Mouse (Mus musculus) R1 (cell line): ENCODE measurements around the gene Msi2.
A peak's percentile ranks its signal among the peaks of the same experiment; 100 is the strongest.

Source experiments
- DNase-seq: peaks from one replicate; pipeline ENCODE4 v3.0.0-alpha.2; 2018; ENCODE audit warnings: low read depth, low spot score

Gene Msi2

GRCm38 (mm10) chr11:88404816-88405613, 313.3 kb downstream of the Msi2 start:
- peak; percentile 25 for DNase-seq

GRCm38 (mm10) chr11:88404247-88404677, 314.1 kb downstream of the Msi2 start:
- DNase-seq = peak; percentile 52

- peak; percentile 46 for DNase-seq
These were observed 316.0 kb downstream of the Msi2 start for GRCm38 (mm10) chr11:88402290-88402689.

- DNase-seq = no peak
These were observed 317.0 kb downstream of the Msi2 start for GRCm38 (mm10) chr11:88401333-88401732.

- no peak for DNase-seq
These were observed 317.4 kb downstream of the Msi2 start for GRCm38 (mm10) chr11:88400926-88401325.

- DNase-seq = no peak
These were observed 318.1 kb downstream of the Msi2 start for GRCm38 (mm10) chr11:88400235-88400634.

GRCm38 (mm10) chr11:88399431-88399830, 318.9 kb downstream of the Msi2 start:
- DNase-seq = no peak

GRCm38 (mm10) chr11:88399028-88399427, 319.3 kb downstream of the Msi2 start:
- peak; percentile 40 for DNase-seq

- no peak for DNase-seq
These were observed 323.0 kb downstream of the Msi2 start for GRCm38 (mm10) chr11:88395076-88395990.

- peak; percentile 29 for DNase-seq
These were observed 323.8 kb downstream of the Msi2 start for GRCm38 (mm10) chr11:88394341-88395075.

- DNase-seq = no peak
These were observed 325.6 kb downstream of the Msi2 start for GRCm38 (mm10) chr11:88392715-88393114.

GRCm38 (mm10) chr11:88391181-88391814, 327.0 kb downstream of the Msi2 start:
- DNase-seq = no peak

- DNase-seq = no peak
These were observed 328.8 kb downstream of the Msi2 start for GRCm38 (mm10) chr11:88389530-88389929.

GRCm38 (mm10) chr11:88386916-88387315, 331.4 kb downstream of the Msi2 start:
- DNase-seq = no peak

GRCm38 (mm10) chr11:88382449-88382848, 335.9 kb downstream of the Msi2 start:
- DNase-seq = no peak

GRCm38 (mm10) chr11:88381145-88381909, 337.0 kb downstream of the Msi2 start:
- peak; percentile 46 for DNase-seq

GRCm38 (mm10) chr11:88379635-88380034, 338.7 kb downstream of the Msi2 start:
- DNase-seq = no peak

- DNase-seq = peak; percentile 84
These were observed 339.5 kb downstream of the Msi2 start for GRCm38 (mm10) chr11:88378686-88379339.

GRCm38 (mm10) chr11:88372589-88372988, 345.7 kb downstream of the Msi2 start:
- no peak for DNase-seq

GRCm38 (mm10) chr11:88369898-88370297, 348.4 kb downstream of the Msi2 start:
- no peak for DNase-seq
